Comparison of ENCODE assay signal across 8 mouse cellular contexts in the genomic region with DNA sequence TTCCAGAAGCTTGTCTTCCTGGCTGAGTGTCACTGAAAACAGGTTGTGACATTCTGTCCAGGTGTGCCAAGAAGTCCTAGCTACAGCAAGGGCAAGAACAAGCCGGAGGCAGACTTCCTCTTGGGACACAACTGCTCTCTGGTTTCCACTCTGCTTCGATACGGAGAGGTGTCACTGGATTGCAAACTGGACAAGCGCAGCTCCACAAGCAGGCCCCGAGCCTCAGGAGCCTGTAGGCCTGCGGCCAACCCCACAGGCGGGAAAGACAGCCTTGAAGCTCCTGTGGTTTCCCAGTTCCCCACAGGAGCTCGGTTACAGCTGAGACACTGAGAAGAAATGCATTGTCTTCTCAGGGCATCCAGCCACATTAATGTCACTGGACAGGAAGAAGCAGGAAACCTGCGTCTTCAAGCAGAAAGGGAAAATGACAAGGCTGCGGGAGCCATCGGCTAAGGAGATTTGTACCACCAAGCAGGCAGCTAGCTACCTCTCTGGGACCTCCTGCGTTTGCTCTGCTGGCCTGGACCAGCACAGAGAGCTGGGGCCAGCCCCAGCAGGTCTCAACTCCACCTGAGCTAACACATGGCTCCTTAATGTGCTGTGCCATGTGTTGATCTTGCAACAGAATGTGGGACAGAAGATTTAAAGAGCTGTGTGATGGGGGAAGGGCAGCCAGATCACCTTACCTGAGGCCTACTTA. TPM values are rescaled to one million over a fixed set of nuclear protein-coding genes. Genes with fewer than 3 reads are reported as not detected.
DNase-seq lines count a peak whose midpoint lies in the region; ATAC-seq and TF ChIP-seq lines count a peak whose summit lies in the region.

No protein-coding gene starts in this region.

- DNase-seq in brain, adult 2 months (ENCODE audit: low read depth, low spot score) = peak; percentile 84
- no peak for DNase-seq in layer of hippocampus, adult 9-11 months
- no peak for DNase-seq in left cerebral cortex, adult 18-20 months (ENCODE audit: low spot score in 2 of 2)

- no peaks in the 10 kb centered on the region for H3K9me3 ChIP-seq in E14TG2a.4 (ENCODE audit: low read length)
- H3K9me3 ChIP-seq in forebrain, embryonic 12.5 days = no peaks in the 10 kb centered on the region
- H3K9me3 ChIP-seq in intestine, embryonic 15.5 days = no peaks in the 10 kb centered on the region
- H3K9me3 ChIP-seq in liver, embryonic 16.5 days (replicated peaks; ENCODE audit: control insufficient read depth, low read length) = no peaks in the 10 kb centered on the region

- peaks cover 75% of the 10 kb centered on the region for H3K4me1 ChIP-seq in E14TG2a.4 (replicated peaks; ENCODE audit: low read depth, low read length)
- H3K4me1 ChIP-seq in forebrain, embryonic 12.5 days = peaks cover 35% of the 10 kb centered on the region
- peaks cover 38% of the 10 kb centered on the region for H3K4me1 ChIP-seq in intestine, embryonic 15.5 days (replicated peaks)
- H3K4me1 ChIP-seq in liver, embryonic 16.5 days (ENCODE audit: control insufficient read depth, low read depth, low read length) = peaks cover 55% of the 10 kb centered on the region
- peaks cover 14% of the 10 kb centered on the region for H3K4me1 ChIP-seq in olfactory bulb, adult 2 months (ENCODE audit: control insufficient read depth, insufficient read depth, low read length)

- no peak for ATAC-seq in forebrain, embryonic 12.5 days (ENCODE audit: low FRiP score)
- no peak for ATAC-seq in intestine, embryonic 15.5 days
- ATAC-seq in liver, embryonic 16.5 days (ENCODE audit: low read depth) = no peak

- peak overlapping the region; percentile 93 for H3K4me3 ChIP-seq in E14TG2a.4 (replicated peaks; ENCODE audit: low read length)
- H3K4me3 ChIP-seq in forebrain, embryonic 12.5 days (replicated peaks) = peak overlapping the region; percentile 14
- H3K4me3 ChIP-seq in intestine, embryonic 15.5 days (replicated peaks) = peak overlapping the region; percentile 78
- peak overlapping the region; percentile 94 for H3K4me3 ChIP-seq in liver, embryonic 16.5 days (ENCODE audit: low read depth, low read length)
- peak overlapping the region; percentile 48 for H3K4me3 ChIP-seq in olfactory bulb, adult 2 months (ENCODE audit: insufficient read depth, low read depth, low read length)

- H3K4me2 ChIP-seq in forebrain, embryonic 12.5 days = peak overlapping the region; percentile 80
- peak overlapping the region; percentile 71 for H3K4me2 ChIP-seq in intestine, embryonic 15.5 days (replicated peaks)
- peak overlapping the region; percentile 98 for H3K4me2 ChIP-seq in liver, embryonic 16.5 days (ENCODE audit: low read depth, low read length)

- TF ChIP-seq CTCF in E14TG2a.4 (conservative IDR thresholded peaks at IDR 0.05; ENCODE audit: low read length) = no peak
- no peak for TF ChIP-seq CTCF in olfactory bulb, adult 2 months (IDR thresholded peaks at IDR 0.05; ENCODE audit: insufficient read depth, low read depth, low read length)

- 46% methylated on average over 12 of the region's 12 CpGs for WGBS in forebrain, embryonic 12.5 days
- WGBS in intestine, embryonic 15.5 days = 23% methylated on average over 12 of the region's 12 CpGs
- 43% methylated on average over 12 of the region's 12 CpGs for WGBS in liver, embryonic 16.5 days (ENCODE audit: insufficient replicate concordance)
- 25% methylated on average over 12 of the region's 12 CpGs for WGBS in olfactory bulb, adult 2 months

- TF ChIP-seq POLR2A in olfactory bulb, adult 2 months (IDR thresholded peaks at IDR 0.05; ENCODE audit: insufficient read depth, low read depth, low read length) = no peak

- peak overlapping the region; percentile 50 for H3K27ac ChIP-seq in forebrain, embryonic 12.5 days
- H3K27ac ChIP-seq in intestine, embryonic 15.5 days = peak overlapping the region; percentile 96
- H3K27ac ChIP-seq in liver, embryonic 16.5 days (ENCODE audit: low read length) = peak overlapping the region; percentile 97
- peak overlapping the region; percentile 93 for H3K27ac ChIP-seq in olfactory bulb, adult 2 months (ENCODE audit: insufficient read depth, low read depth, low read length)

- H3K36me3 ChIP-seq in E14TG2a.4 (ENCODE audit: insufficient read depth, low read length) = no peaks in the 10 kb centered on the region
- no peaks in the 10 kb centered on the region for H3K36me3 ChIP-seq in forebrain, embryonic 12.5 days (replicated peaks)
- no peaks in the 10 kb centered on the region for H3K36me3 ChIP-seq in intestine, embryonic 15.5 days
- no peaks in the 10 kb centered on the region for H3K36me3 ChIP-seq in liver, embryonic 16.5 days (ENCODE audit: control insufficient read depth, insufficient read depth)

- H3K27me3 ChIP-seq in E14TG2a.4 (ENCODE audit: insufficient read depth, low read length) = no peaks in the 10 kb centered on the region
- no peaks in the 10 kb centered on the region for H3K27me3 ChIP-seq in forebrain, embryonic 12.5 days
- no peaks in the 10 kb centered on the region for H3K27me3 ChIP-seq in intestine, embryonic 15.5 days (replicated peaks)
- H3K27me3 ChIP-seq in liver, embryonic 16.5 days (ENCODE audit: control insufficient read depth, insufficient read depth, low read depth, low read length) = no peaks in the 10 kb centered on the region

- H3K9ac ChIP-seq in forebrain, embryonic 12.5 days = peak overlapping the region; percentile 93
- H3K9ac ChIP-seq in intestine, embryonic 15.5 days = peak overlapping the region; percentile 85
- peak overlapping the region; percentile 94 for H3K9ac ChIP-seq in liver, embryonic 16.5 days (ENCODE audit: low read depth, low read length)

RNA-seq across cellular contexts. Expression of a gene that starts 1.7 kb away (rescaled TPM):
- 34.1 and 37.0 TPM in 2 replicates for polyA plus RNA-seq in forebrain, embryonic 12.5 days (2016; fragmentation: Nextera tagmentation; extraction: Ambion mirVana)
- 18.7 and 22.9 TPM in 2 replicates for polyA plus RNA-seq in intestine, embryonic 15.5 days (2015; fragmentation: Nextera tagmentation; extraction: Ambion mirVana)
- polyA plus RNA-seq in liver, embryonic 16.5 days (2015; fragmentation: Nextera tagmentation; extraction: Ambion mirVana) = 18.9 and 20.0 TPM in 2 replicates
- polyA plus RNA-seq in olfactory bulb, adult 2 months (2012; ENCODE audit: insufficient read depth, insufficient read length, low replicate concordance, missing spikeins) = 164 TPM in 1 of 2 replicates, not detected in the other
- total RNA-seq in left cerebral cortex, adult 18-20 months (2021) = 100 to 1,000 TPM; 128 to 129 TPM

Comparison
In these comparisons a context has a peak if more than half of its experiments do, and no peak if none do; other contexts are left out.
1. H3K4me3 ChIP-seq: peak in every context shown above with its lines; median percentile 94 in liver, embryonic 16.5 days; 93 in E14TG2a.4; 78 in intestine, embryonic 15.5 days; 48 in olfactory bulb, adult 2 months; 14 in forebrain, embryonic 12.5 days.